Mouse (Mus musculus): ENCODE results near the gene Cct5.

DNA sequence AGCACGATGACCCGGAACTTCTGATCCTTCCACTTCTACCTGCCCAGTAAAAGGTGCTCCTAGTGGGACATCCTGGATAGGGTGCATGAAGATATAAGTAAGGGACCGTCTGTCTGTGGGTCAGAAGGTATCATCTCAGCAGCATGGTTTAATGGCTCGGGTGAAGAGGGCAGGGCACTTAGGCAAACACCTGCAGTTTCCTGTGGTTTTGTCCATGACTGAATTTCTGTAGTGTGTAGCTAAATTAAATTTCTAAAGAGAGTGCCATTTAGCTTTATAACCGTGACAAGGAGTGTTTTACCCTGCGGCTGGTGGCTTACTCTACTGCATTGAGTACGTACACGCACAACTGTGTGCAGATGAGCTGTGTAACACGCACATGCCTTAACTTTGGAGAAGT lies 15.7 kb upstream of the Cct5 start:
- TF ChIP-seq POLR2A (IDR thresholded peaks at IDR 0.05; ENCODE audit: control insufficient read depth in 1 of 2, insufficient read depth in 1 of 2, low read depth in 1 of 2, low read length in 2 of 2, poor library complexity in 1 of 2) = no peak
- TF ChIP-seq TAL1 (IDR thresholded peaks at IDR 0.05; ENCODE audit: low read length) = no peak
- no peak for TF ChIP-seq ZC3H11A (IDR thresholded peaks at IDR 0.05; ENCODE audit: low read depth, low read length)
- no peak for TF ChIP-seq RCOR1 (IDR thresholded peaks at IDR 0.05; ENCODE audit: low read depth, low read length)
- TF ChIP-seq TBP (IDR thresholded peaks at IDR 0.05; ENCODE audit: low read depth, low read length) = no peak
- TF ChIP-seq BHLHE40 (IDR thresholded peaks at IDR 0.05; ENCODE audit: borderline replicate concordance, low read depth, low read length) = no peak
- no peak for TF ChIP-seq UBTF (IDR thresholded peaks at IDR 0.05; ENCODE audit: borderline replicate concordance, insufficient read depth, low read depth, low read length)
- no peak for TF ChIP-seq USF1 (IDR thresholded peaks at IDR 0.05; ENCODE audit: low read depth, low read length)
- TF ChIP-seq ZMIZ1 (IDR thresholded peaks at IDR 0.05; ENCODE audit: low read depth, low read length) = no peak

All from MEL (cell line).